Mouse (Mus musculus) forebrain, embryonic 11.5 days (tissue): ENCODE results near the gene Ccdc66. TPM values are rescaled to one million over a fixed set of nuclear protein-coding genes. Genes with fewer than 3 reads are reported as not detected.
A peak's percentile ranks its signal among the peaks of the same experiment; 100 is the strongest.

ENCODE experiments used
- ATAC-seq: fragments of 200-750 bp; cut with Nextera tagmentation; replicated peaks from 2 replicates; pipeline ENCODE4 v1.8.0; 2017; ENCODE audit warnings: moderate TSS enrichment; ENCODE audit not compliant: low FRiP score
- DNase-seq: peaks from one replicate; pipeline ENCODE4 v3.0.0-alpha.2; 2017; ENCODE audit warnings: low spot score
- H3K27ac ChIP-seq: fragments of 300-500 bp; sonication (generic); 2 replicates; pipeline ENCODE4 v1.5.1; 2014; ENCODE audit warnings: low read depth, low read length
- H3K27me3 ChIP-seq: fragments of 300-500 bp; sonication (generic); 2 replicates; pipeline ENCODE4 v1.6.1; 2014; ENCODE audit warnings: mild to moderate bottlenecking, low read length, mixed read lengths; ENCODE audit not compliant: control insufficient read depth, insufficient read depth
- H3K36me3 ChIP-seq: fragments of 300-500 bp; sonication (generic); 2 replicates; pipeline ENCODE4 v1.6.1; 2014; ENCODE audit warnings: mild to moderate bottlenecking, low read length, moderate library complexity, mixed read lengths; ENCODE audit not compliant: control insufficient read depth, insufficient read depth
- H3K4me1 ChIP-seq: fragments of 300-500 bp; sonication (generic); replicated peaks from 2 replicates; pipeline ENCODE4 v1.6.1; 2014; ENCODE audit warnings: low read length, mixed read lengths; ENCODE audit not compliant: control insufficient read depth, insufficient read depth
- H3K4me2 ChIP-seq: fragments of 300-500 bp; sonication (generic); 2 replicates; pipeline ENCODE4 v1.6.1; 2014; ENCODE audit warnings: low read depth, mild to moderate bottlenecking, low read length, moderate library complexity, mixed read lengths; ENCODE audit not compliant: severe bottlenecking
- H3K4me3 ChIP-seq: fragments of 300-500 bp; sonication (generic); 2 replicates; pipeline ENCODE4 v1.5.1; 2014; ENCODE audit warnings: low read depth, low read length
- H3K9ac ChIP-seq: fragments of 300-500 bp; sonication (generic); 2 replicates; pipeline ENCODE4 v1.6.1; 2014; ENCODE audit warnings: low read length
- H3K9me3 ChIP-seq: fragments of 300-500 bp; sonication (generic); 2 replicates; pipeline ENCODE4 v1.6.1; 2016; ENCODE audit warnings: low read length, mixed read lengths; ENCODE audit not compliant: control insufficient read depth
- WGBS: fragments of 180-500 bp; shearing (Covaris S2); extraction: QIAGEN DNeasy Blood & Tissue Kit; methylation state at CpG from one replicate; pipeline ENCODE4 v1.1.7; 2014; 5-methylcytosine and 5-hydroxymethylcytosine counted together
- polyA plus RNA-seq: library from polyadenylated mRNA; unstranded; fragments of >200 nt; fragmentation: Nextera tagmentation; extraction: Ambion mirVana; gene quantifications from 2 replicates; pipeline ENCODE4 v1.2.1, GENCODE M21; 2014

The Ccdc66 gene
- polyA plus RNA-seq, result 18.5 and 19.2 TPM in 2 replicates

GRCm38 (mm10) chr14:27507894-27508643 is at the start of gene Ccdc66:
Gene Ccdc66 (minus strand): TSS chr14:27508460.
- Histone ChIP-seq H3K27ac (peak within 1 kb of the TSS; percentile 66), H3K9me3 (no peaks in the 10 kb centered on the region), H3K4me1 (no peaks in the 10 kb centered on the region; the same call in 1 of the 2 replicates), H3K36me3 (no peaks in the 10 kb centered on the region), H3K27me3 (no peaks in the 10 kb centered on the region), H3K4me2 (peak within 1 kb of the TSS; percentile 76), H3K9ac (peak within 1 kb of the TSS; percentile 86), H3K4me3 (peak within 1 kb of the TSS; percentile 78)
- DNase-seq (peak; percentile 99), ATAC-seq (peak; percentile 97)
- WGBS, result under 1% methylated on average over 51 of the region's 51 CpGs

GRCm38 (mm10) chr14:27543838-27544426 is 35.7 kb upstream of the Ccdc66 start:
- no peak overlapping the region for H3K9ac ChIP-seq
- no peak overlapping the region for H3K4me3 ChIP-seq
- H3K36me3 ChIP-seq, result no peaks in the 10 kb centered on the region
- no peaks in the 10 kb centered on the region for H3K9me3 ChIP-seq
- DNase-seq (no peak), ATAC-seq (no peak)
- H3K27me3 ChIP-seq, result no peaks in the 10 kb centered on the region
- H3K4me1 ChIP-seq, result no peaks in the 10 kb centered on the region
- H3K4me2 ChIP-seq, result no peak overlapping the region
- no peak overlapping the region for H3K27ac ChIP-seq
- WGBS, result 54% methylated on average over 4 of the region's 4 CpGs

GRCm38 (mm10) chr14:27536441-27536840 is 28.2 kb upstream of the Ccdc66 start:
- DNase-seq (no peak), ATAC-seq (no peak)
- Histone ChIP-seq H3K4me2 (no peak overlapping the region), H3K27me3 (no peaks in the 10 kb centered on the region), H3K9ac (no peak overlapping the region), H3K4me3 (no peak overlapping the region), H3K27ac (no peak overlapping the region), H3K4me1 (no peaks in the 10 kb centered on the region), H3K36me3 (no peaks in the 10 kb centered on the region), H3K9me3 (no peaks in the 10 kb centered on the region)
- 89% methylated on average over 3 of the region's 3 CpGs for WGBS

- Histone ChIP-seq H3K9me3 (no peaks in the 10 kb centered on the region), H3K27ac (no peak overlapping the region), H3K9ac (no peak overlapping the region), H3K4me2 (no peak overlapping the region), H3K4me3 (no peak overlapping the region), H3K36me3 (no peaks in the 10 kb centered on the region), H3K27me3 (no peaks in the 10 kb centered on the region), H3K4me1 (no peaks in the 10 kb centered on the region)
- DNase-seq, result no peak
- ATAC-seq, result no peak
Measured at GRCm38 (mm10) chr14:27524541-27524940, 16.3 kb upstream of the Ccdc66 start.

GRCm38 (mm10) chr14:27508644-27509301 is 513 bp upstream of the Ccdc66 start:
- 0 out of 2 replicates have a peak overlapping the region, but pooled peaks have one; percentile 31 for H3K27ac ChIP-seq
- no peaks in the 10 kb centered on the region for H3K9me3 ChIP-seq
- no peaks in the 10 kb centered on the region for H3K36me3 ChIP-seq
- peak; percentile 78 for ATAC-seq
- 36% methylated on average over 15 of the region's 15 CpGs for WGBS
- H3K4me1 ChIP-seq, result no peaks in the 10 kb centered on the region; the same call in 1 of the 2 replicates
- peak overlapping the region; percentile 78 for H3K4me3 ChIP-seq
- no peak for DNase-seq
- H3K9ac ChIP-seq, result peak overlapping the region; percentile 86
- peak overlapping the region; percentile 76 for H3K4me2 ChIP-seq
- no peaks in the 10 kb centered on the region for H3K27me3 ChIP-seq

- no peak overlapping the region for H3K4me3 ChIP-seq
- H3K4me2 ChIP-seq, result no peak overlapping the region
- no peaks in the 10 kb centered on the region for H3K4me1 ChIP-seq
- 84% methylated on average over 4 of the region's 4 CpGs for WGBS
- no peaks in the 10 kb centered on the region for H3K27me3 ChIP-seq
- DNase-seq, result no peak
- H3K9me3 ChIP-seq, result no peaks in the 10 kb centered on the region
- no peaks in the 10 kb centered on the region; the same call in 1 of the 2 replicates for H3K36me3 ChIP-seq
- no peak overlapping the region for H3K27ac ChIP-seq
- ATAC-seq, result no peak
- no peak overlapping the region for H3K9ac ChIP-seq
Measured at GRCm38 (mm10) chr14:27501096-27501495, 7.2 kb downstream of the Ccdc66 start.

GRCm38 (mm10) chr14:27493516-27493915 is 14.7 kb downstream of the Ccdc66 start:
- ATAC-seq, result no peak
- Histone ChIP-seq H3K9ac (no peak overlapping the region), H3K4me2 (no peak overlapping the region), H3K9me3 (no peaks in the 10 kb centered on the region), H3K36me3 (no peaks in the 10 kb centered on the region; the same call in none of the 2 replicates), H3K27me3 (no peaks in the 10 kb centered on the region), H3K4me1 (no peaks in the 10 kb centered on the region), H3K27ac (no peak overlapping the region), H3K4me3 (no peak overlapping the region)
- DNase-seq, result no peak
- 91% methylated on average over 4 of the region's 4 CpGs for WGBS

GRCm38 (mm10) chr14:27491399-27491798 is 16.9 kb downstream of the Ccdc66 start:
- Histone ChIP-seq H3K4me3 (no peak overlapping the region), H3K27me3 (no peaks in the 10 kb centered on the region), H3K4me1 (no peaks in the 10 kb centered on the region), H3K9ac (no peak overlapping the region), H3K9me3 (no peaks in the 10 kb centered on the region), H3K36me3 (no peaks in the 10 kb centered on the region; the same call in none of the 2 replicates), H3K27ac (no peak overlapping the region), H3K4me2 (no peak overlapping the region)
- WGBS, result 97% methylated on average over 5 of the region's 5 CpGs
- no peak for ATAC-seq
- no peak for DNase-seq
